Mouse (Mus musculus) left cerebral cortex, postnatal 14 days (tissue): ENCODE measurements around the gene Pycr1. TPM values are rescaled to one million over a fixed set of nuclear protein-coding genes. Genes with fewer than 3 reads are reported as not detected.
"Not testable (repeated sequence)": the region's sequence is repeated elsewhere in the genome, so short reads cannot be mapped to it uniquely, and the experiment has no call there.

Source experiments
- DNase-seq, 2 experiments: peaks; one replicate each; pipeline ENCODE4 v3.0.0; 2021 to 2022; ENCODE audit warnings: low spot score in 2 of 2, mixed read lengths in 1 of 2
- intact Hi-C: fragments of 180-260 bp; cut with DNase I; formaldehyde crosslinking; loops from one replicate; pipeline ENCODE4 v1.15.1; 2025
- long read RNA-seq, 2 experiments: library from polyadenylated mRNA; stranded (forward); transcript quantifications; one replicate each; pipeline ENCODE4 v2.0.0; 2021
- total RNA-seq, 2 experiments: library from RNA; stranded (reverse); gene quantifications; 2 replicates each; pipeline ENCODE4 v1.2.3; 2021

Gene Pycr1
- total RNA-seq: 1 to 10 TPM; 3.8 to 4.0 TPM
- long read RNA-seq, experiment 1, transcript Pycr1-201 (8 exons, 1,861 nt): major isoform, 7 of 13 reads
- long read RNA-seq, experiment 1, partial matches to known transcripts: 3 of 13 reads
- long read RNA-seq, experiment 1, other reads (novel, unspliced or antisense): 3 of 13 reads
- long read RNA-seq, experiment 2, partial matches to known transcripts: 2 of 6 reads
- long read RNA-seq, experiment 2, other reads (novel, unspliced or antisense): 1 of 6 reads

DNA sequence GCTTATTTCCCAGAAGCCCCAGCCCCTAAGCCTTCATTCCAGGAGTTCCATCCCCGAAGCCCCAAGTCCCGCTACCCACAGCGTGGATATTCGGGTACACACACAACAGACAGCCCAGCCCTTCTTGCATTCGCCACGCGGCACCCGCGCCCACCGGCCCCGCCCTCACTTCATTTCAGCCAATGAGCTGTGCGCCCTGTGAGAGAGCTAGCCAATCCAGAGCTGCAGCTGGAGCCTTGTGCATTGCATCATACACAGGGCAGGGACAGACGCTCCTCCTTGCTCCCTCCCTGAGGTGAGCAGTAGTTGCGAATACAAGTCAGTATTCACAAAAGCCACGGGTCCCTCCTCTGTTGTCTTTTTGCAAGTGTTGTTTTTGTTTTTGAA is at the start of gene Pycr1:
Gene Pycr1 (minus strand): TSS at position 169 of the 387 bp plus-strand sequence.
- peak; percentile 93 to 94 for DNase-seq
- intact Hi-C loops: no loop called here

DNA sequence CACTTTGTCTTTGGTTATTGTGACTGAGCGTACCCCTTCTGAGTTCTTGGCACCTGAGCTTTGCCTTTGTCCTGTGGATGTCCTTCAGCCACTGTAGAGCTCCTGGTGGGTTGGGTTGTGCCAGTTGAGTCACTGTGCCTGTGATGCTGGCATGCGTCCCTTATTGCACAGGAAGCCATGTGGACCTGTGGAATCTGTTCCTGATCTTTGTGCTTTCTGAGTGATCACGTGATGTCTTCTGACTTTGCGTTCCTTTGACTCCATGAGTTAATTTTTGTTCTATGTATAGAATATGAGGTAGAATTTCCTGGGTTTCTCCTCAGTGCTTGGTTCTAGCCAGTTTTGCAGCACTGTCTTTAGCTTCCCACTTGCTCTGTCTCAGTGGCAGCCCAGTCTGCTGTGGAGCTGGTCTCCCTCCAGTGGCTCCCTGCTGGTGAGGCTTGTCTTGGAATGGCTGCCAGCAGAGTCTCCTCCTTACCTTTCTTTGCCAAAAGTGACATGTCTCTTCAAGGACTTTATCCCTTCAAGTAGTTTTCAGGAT is 49.0 kb upstream of the Pycr1 start:
- intact Hi-C loops: no loop called here
- peak; percentile 32 to 65 for DNase-seq

DNA sequence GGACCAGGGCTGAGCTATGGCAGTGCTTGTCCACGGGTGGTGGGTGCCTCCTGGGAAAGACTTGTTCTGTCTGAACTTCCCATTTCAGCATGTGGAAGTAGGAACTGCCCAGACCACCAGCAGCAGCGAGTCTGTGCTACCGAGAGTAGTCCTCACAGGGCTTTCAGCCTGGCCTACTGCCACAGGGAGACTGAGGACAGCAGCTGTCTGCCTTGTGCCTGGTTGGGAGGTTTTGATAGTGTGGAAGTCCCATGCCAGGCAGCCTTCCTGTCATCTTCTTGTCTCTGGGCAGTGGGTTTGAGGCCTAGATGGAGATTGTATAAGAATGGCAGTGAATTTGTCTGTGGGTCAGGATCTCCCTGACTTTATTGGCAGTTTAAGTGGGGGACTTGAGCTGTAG is 45.8 kb upstream of the Pycr1 start:
- no peak for DNase-seq
- intact Hi-C loops: no loop called here

DNA sequence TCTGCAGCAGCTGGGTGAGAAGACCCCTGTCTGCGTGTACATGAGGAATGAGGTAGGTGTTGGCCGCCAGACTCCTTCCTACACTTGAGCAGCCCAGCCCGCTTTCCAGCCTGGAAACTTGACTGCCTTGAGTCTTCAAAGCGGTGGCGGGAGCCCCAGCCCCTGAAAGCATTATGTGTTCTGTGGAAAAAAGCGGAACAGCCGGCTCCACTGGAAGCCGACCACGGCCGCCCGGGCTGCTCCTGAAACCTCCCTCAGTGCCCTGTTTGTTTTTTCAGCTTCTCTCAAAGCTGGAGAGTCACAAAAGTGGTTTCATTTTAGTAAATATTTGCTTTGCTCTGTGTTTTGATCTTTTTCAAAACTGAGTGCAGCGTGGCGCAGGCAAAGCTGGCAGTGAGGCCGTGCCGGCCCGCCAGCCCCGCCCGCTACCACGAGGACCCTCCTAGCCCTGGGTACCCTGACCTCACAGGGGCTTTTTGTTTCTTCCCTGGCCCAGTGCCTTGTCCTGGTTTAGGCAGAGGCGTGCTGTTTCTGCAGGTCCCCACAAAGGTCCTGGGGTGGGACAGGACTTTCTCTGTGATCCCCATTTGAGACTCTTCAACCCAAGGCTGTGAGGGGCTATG is 43.2 kb upstream of the Pycr1 start:
- intact Hi-C loops: no loop called here
- no peak for DNase-seq

DNA sequence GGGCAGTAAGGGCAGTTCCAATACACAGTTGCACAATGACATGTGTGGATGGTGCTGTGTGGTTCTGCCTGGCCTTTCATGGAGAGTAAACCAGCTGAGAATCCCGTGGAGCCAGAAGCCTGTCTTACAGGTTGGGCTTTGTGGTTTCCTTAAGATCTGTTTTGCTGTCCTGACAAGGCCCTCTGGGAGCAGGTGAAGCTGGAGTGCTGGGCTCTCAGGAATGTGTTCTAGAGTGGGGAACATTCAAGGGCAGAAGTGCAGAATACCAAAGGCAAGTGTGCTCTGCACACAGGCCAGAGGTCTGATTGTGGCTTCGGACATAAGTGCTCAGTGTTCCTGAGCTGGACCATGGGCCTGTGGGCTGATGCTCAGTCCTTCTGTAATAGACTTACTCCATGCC is 41.1 kb upstream of the Pycr1 start:
- intact Hi-C loops: no loop called here
- DNase-seq: no peak

DNA sequence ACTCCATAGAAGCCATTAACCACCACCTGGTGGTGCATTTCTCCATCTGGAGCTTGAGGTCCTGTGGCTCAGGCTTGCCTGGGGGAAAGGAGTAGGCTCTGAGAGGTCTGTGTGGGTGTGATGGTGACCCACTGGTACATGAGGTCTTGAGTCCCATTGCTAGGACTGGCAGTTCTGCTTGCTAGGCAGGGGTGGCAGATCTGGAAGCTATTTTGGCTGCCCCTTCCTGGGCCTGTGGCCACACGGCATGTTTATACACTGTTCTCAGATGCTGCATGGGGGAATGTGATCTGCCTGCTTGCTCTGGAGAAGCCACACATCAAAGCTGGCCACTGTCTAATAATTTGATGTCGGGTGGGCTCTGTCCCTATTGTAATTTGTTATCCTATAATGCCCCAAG is 40.5 kb upstream of the Pycr1 start:
- DNase-seq: no peak
- intact Hi-C loops: no loop called here

DNA sequence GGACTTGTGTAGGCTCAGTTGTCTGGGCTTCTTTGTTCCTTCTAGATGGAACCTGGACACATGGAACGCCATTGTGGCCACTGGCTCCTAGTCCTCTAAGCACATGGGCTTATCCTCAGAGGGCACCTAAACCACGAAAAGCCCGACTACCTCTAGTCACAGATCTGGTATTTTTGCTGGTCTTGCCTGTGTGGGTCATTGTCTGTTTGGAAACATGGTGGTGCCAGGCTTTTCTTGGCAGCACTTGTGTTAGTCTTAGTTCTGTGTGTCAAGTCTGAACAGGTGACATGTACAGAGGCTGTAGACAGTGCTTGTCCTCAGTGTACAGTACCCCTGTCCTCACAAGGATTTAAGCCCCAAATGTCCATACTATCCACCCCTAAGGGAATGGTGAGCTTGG is 40.0 kb upstream of the Pycr1 start:
- intact Hi-C loops: no loop called here

DNA sequence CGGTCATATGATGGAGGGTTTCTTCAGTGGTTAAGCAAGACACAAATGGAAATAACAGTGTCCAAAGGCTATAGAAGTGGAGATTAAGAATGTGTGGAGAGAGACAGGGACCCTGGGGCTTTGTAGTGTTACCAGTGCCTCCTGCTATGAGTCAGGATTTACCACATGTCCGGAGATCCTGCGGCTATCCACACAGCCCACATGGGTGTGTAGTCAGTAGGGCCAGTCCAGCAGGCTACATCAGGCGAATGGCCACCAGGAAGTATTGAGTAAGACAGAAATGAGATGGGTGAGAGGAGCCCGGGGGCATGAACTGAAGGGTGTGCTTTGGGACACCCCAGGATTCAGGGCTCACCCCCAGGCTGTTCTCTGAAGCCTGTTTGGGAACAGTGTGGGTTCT is 39.1 kb upstream of the Pycr1 start:
- DNase-seq: no peak
- intact Hi-C loops: no loop called here

More for the DNA sequence above, 40.0 kb upstream of the Pycr1 start:
- DNase-seq: no peak

DNA sequence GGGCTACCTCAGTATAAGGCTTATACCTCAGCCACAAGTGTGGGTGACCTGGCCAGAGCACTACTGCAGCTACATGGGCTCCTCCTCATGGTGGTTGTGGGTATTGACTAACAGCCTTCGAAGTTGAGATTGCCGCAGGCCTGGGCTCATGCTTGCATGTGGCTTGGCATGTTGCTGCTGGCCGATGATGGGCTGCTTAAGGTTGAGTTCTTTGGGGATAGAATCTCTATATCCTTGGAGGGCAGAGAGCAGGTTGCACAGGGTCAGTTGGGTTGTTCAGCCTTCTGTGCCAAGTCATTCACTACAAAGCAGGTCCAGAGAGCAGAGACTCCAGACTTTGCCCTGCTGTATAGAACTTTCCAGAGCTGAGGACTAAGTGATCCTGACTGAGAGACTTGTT is 36.3 kb upstream of the Pycr1 start:
- intact Hi-C loops: no loop called here
- no peak for DNase-seq

DNA sequence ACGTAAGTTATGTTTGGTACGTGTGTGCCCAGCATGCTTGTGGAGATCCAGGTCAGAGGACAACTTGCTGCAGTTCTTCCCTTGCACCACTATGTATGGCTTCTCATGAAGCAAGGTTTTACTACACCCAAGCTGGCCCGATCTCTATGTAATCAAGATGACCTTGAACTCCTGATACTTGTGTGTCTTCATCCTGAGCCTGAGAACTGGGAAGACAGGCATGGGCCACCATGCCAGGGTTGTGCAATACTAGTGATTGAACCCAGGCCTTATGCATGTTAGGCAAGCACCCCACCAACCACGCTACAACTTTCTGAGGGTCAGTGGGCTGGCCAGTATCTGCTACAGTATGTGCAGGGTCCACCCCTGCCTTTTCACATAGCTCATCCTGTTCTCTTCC is 33.4 kb upstream of the Pycr1 start:
- no peak for DNase-seq
- intact Hi-C loops: no loop called here

DNA sequence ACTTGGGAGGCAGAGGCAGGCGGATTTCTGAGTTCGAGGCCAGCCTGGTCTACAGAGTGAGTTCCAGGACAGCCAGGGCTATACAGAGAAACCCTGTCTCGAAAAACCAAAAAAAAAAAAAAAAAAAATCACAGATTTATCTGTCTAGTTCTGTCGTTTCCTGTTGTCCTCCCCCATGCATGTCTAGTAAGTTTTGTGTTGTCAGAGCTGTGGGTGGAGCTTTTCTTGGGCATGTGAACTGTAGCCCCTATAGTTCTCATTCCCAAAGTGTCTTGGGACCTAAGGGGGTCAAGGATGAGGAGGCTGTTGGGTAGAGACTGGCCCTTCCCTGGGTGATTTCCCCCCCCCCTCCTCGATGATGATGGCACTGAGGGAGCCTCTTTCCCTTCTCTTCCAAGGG is 32.3 kb upstream of the Pycr1 start:
- DNase-seq, intact Hi-C loops: not testable (repeated sequence)

DNA sequence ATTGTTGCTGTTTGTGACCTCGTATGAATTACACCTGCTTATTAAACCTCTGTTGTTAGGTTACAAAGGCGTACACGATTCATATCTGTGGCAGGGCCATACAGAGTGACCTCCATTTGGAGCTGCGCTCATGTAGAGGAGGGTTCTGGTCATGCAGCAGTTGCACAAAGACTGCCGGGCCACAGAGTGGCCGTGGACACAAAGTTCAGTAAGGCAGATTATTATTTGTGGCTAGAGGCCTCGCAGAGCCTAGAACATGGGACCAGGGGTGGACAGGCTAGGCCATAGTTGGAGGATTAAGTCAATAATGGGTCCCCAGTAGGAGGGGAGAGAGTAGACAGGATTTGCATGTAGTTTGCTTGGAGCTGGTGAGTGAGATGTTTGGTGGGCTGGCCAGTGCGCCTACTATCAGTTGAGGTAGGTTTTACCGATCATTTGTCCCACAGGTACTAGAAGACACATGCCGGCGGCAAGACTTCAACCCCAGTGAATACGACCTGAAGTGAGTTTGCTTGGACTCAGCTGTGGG is 30.1 kb upstream of the Pycr1 start:
- DNase-seq: no peak
- intact Hi-C loops: no loop called here

DNA sequence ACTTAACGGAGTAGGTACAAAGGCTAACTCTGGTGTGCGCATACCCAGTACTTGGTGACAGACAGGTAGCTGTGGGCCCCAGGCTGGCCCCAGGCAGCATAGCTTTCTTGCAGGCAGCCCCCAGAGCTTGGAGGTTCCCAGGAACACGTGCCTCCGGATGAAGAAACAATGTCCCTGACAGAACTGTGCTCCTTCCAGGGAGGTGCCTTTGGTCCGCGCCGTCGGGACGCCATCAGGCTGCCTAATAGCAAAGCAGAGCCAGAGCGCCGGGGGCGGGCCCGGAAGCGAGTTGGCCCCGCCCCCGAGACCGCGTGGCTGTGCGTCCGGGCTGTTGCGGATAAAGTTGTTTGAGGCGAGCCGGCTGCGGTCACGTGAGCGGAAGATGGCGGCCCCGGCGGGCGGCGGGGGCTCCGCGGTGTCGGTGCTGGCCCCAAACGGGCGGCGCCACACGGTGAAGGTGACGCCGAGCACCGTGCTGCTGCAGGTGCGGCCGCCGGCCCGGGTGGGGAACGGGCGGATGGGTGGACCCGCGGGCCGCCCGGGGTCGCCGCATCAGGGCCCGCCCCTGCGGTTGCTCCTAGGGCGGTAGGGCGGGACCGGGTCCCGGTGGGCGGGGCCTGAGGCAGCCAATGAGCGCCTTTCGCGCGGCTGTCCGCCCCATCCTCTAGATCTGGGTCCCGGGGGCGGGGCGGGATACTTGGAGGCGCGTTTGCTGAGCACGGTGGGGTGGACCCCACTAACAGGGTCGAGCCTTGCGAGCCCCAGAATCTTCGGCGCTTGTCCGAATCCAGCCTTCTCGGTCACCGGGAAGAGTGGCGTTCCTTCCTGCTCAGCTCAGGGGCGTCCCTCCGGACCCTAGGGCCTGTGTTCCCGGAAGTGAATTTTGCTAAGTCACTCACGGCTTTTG is 29.4 kb upstream of the Pycr1 start, which contains the start of gene Aspscr1:
Gene Aspscr1 (plus strand): TSS at position 287 of the 907 bp plus-strand sequence.
- intact Hi-C loops: no loop called here
- DNase-seq: peak; percentile 92 to 93

DNA sequence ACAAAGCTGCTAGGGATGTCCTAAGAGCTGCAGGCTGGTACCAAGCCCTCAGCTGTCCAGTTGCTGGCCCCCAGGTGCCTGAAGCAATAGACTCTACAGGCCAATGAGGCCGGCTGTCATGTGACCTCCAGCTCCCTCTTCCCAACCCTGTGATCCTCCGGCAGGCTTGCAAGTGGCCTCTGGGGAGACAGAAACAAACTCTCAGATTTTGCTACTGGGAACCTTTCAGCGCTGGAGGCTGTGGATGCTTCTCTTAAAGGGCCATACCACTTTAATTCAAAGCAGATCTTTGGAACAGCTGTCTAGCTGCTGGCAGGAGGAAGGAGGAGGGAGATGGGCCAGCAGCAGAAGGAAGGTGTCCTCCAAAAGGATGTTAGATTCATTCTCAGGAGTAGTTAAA is 23.0 kb upstream of the Pycr1 start:
- no peak for DNase-seq
- intact Hi-C loops: no loop called here

DNA sequence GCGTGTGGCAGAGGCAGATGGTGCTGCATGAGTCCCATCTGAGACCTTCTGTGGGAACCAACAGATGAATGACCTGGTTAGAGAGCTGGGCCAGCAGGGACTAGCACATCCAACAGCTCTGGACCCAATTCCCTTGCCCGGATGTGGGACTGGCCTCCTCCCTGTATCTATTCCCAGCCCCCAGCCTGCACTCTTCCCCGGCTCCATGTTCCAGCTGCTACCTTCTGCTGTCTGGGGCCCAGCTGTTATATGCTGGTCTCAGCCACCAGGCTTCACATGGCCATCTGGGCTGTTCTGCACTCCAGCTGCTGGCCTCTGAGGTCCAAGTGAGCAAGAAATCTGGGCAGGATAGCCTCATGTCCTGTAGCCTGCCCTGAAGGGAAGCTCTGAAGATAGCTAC is 21.8 kb upstream of the Pycr1 start:
- no peak for DNase-seq
- intact Hi-C loops: no loop called here

DNA sequence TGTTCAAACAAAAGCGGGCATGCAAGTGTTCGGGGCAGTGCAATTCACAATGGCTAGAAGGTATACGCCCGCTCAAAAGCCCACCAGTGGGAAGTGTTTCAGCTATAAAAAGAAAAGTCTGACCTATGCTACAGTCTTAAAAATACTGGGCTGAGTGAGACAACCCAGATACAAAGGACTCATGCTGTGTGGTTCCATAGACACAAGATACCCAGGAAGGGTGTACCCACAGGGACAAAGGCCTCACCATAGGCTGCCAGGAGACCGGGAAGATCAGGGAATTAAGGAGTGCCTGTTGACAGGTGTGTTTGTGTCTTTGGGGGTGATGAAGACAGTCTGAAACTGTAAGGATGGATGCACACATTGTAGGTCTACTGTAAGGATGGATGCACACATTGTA is 20.1 kb upstream of the Pycr1 start:
- intact Hi-C loops: no loop called here
- DNase-seq: no peak

DNA sequence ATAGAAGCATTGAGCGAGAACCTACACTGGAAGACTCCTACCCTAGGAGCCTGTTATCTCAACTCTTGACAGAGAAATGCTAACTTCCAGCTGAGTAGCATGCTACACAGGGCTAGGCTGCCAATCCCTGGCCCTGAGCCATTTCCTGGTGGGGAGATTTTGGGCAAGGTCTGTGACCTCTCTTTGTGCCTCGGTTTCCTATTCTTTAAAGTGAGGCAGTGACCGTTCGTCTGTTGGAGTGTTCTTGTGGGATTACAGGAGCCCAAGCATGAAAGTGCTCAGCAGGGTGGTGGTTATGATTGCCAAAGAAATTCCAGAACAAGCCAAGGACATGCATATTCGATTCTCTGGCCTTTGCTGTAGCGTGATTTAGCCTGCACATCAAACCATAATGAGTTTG is 19.2 kb upstream of the Pycr1 start:
- intact Hi-C loops: no loop called here
- no peak for DNase-seq

DNA sequence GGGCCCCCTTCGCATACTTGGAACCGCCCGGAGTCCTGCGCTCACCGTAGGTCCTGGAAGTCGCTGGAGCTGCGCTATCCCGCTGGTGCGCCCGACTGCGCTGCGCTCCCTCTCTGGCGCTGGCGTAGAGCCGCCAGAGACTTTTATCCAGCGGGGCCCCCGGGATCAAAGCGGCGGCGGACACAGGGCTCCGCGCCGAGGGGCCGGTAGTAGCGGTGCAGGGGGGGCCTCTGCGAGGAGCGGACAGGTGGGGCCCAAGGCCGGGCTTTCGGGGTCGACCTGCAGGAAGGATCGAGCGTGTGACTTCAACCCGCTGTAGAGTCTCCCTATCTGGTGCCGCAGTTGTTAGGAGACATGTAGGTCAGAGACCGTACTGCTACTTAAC is 17.5 kb upstream of the Pycr1 start, which contains the start of gene Notum:
Gene Notum (minus strand): TSS at position 100 of the 385 bp plus-strand sequence.
- DNase-seq: no peak
- intact Hi-C loops: no loop called here

DNA sequence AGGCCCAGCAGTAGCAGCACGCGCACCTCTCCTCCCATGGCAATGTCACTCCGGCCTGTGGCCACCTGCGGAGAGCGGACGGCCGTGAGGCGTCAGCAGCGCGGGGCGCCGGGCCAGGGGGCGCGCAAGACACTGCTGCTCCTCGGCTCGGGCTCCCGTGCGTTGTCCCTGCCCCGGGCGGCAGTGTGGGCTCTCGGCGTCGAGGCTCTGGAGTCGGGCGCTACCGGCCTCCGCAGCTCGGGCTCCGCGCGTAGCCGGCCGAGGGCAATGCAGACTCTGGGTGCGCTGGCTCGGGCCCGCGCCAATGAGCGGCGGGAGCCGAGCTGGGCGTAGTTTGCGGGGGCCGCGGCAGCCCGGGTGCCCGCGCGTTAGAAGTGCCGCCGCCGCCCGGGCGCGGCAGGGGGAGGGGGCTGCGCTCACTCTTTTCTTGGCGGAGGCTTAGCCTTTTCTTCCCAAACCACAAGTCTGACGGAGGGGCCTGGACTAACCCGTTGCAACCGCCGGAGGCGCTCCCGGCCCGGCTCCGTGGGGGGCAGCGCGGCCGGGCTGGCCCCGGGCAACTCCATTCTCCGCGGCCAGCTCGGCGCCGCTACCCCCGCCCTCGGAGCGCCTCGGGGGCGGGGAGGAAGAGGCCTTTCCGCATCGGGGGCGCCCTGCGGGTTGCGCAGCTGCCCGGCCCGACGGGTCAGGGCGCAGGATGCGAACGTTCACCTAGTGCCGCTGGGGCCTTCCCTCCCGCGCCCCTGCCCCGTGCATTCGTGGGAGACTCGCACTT is 16.9 kb upstream of the Pycr1 start:
- intact Hi-C loops: no loop called here
- DNase-seq: no peak
